Mouse (Mus musculus): ENCODE data around the gene Stag2. TPM values are rescaled to one million over a fixed set of nuclear protein-coding genes. Genes with fewer than 3 reads are reported as not detected.

Stag2 gene
- 17.0 and 20.5 TPM in 2 replicates for polyA plus RNA-seq (2015; fragmentation: Nextera tagmentation; extraction: Ambion mirVana)

DNA sequence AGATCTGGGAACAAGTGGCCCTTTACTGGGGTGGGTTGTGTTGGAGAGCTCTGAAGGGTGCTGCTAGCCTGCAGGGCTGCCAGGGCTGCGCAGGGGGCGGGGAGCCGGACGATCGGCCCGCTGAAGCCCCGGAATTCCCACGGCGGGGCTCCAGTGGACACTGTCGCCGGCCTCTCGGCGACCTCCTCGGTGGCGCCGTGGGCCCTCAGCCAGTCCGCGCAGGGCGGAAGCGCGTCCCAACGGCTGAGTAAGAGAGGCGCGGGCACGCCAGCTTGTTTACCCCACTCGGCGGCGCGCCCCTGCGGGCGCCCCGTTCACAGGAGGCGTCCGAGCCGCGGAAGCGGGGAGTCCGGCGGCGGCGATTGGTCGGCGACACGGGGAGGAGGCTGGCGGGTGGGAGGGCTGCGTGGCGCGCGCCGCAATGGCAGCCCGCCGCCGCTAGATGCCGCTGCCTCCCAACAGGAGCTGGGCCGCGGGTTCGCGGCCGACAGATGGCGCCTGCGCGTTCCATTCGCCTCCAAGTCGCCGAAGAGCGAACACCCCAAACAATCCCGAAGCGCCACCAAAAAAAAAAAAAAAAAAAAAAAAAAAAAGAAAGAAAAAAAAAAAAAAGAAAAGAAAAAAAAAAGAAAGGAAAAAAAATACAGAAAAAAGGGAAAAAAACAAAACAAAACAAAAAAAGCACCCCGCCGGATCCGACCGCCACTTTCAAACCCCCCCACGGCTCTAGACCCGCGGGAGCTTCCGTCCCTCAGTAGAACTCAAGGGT is at the start of gene Stag2:
Gene Stag2, plus strand, starts transcription at position 530 of the 769 bp plus-strand sequence.
- no peaks in the 10 kb centered on the region for H3K9me3 ChIP-seq (replicated peaks)
- peak within 1 kb of the TSS; percentile 76 for H3K9ac ChIP-seq (replicated peaks)
- H3K36me3 ChIP-seq: no peaks in the 10 kb centered on the region
- 15% methylated on average over 54 of the region's 76 CpGs for WGBS
- H3K27me3 ChIP-seq (replicated peaks): no peaks in the 10 kb centered on the region
- peak within 1 kb of the TSS; percentile 55 for H3K4me3 ChIP-seq (replicated peaks)
- peak; percentile 78 for ATAC-seq (ENCODE audit: low FRiP score)
- peak within 1 kb of the TSS; percentile 98 for H3K27ac ChIP-seq (replicated peaks)
- peak within 1 kb of the TSS; percentile 55 for H3K4me2 ChIP-seq
- H3K4me1 ChIP-seq: 0 out of 2 replicates have a peak, but pooled peaks cover 5% of the 10 kb centered on the region

DNA sequence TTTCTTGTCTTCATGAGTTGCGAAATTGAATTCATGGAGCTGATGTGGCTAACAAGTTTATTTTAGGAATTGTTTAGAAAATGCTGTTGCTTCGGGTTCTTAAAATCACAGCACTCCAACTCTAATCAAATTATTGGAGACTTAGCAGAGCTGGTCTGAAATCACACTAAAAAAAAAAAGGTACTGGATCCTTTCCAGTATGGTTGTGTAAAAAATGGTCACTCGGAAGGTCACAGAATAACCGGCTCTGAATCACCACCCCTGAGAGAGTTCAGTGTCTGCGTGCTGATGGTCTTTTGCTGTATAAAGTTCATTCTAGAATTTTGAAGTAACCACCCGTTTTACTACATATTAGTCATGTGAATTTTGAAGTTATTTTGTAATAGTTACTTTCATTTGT is 42.0 kb upstream of the Stag2 start:
- Histone ChIP-seq H3K4me2 (no peak overlapping the region), H3K9ac (replicated peaks) (no peak overlapping the region)

DNA sequence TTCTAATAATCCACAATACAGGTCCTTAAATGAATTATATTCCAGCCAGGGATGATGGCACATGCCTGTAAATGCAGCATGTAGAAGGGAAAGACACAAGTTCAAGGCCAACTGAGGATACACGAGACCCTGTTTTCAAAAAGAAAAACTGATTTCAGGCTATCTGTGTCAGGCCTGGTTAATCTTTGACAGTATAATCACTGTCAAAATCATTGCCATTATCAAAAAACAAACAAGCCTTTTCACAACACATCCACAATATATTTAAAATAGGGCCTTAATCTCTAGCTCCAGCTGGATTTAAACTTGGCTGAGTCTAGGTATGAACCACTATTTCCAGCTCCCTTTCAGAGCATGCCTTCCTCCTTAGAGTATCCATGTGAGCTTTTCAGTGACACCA is 38.5 kb upstream of the Stag2 start:
- 89% methylated on average over 1 of the region's 1 CpGs for WGBS

More for the DNA sequence above, 42.0 kb upstream of the Stag2 start:
- Histone ChIP-seq H3K27ac (replicated peaks) (no peak overlapping the region), H3K9me3 (replicated peaks) (no peaks in the 10 kb centered on the region), H3K36me3 (0 out of 2 replicates have a peak, but pooled peaks cover 9% of the 10 kb centered on the region), H3K4me3 (replicated peaks) (no peak overlapping the region), H3K27me3 (replicated peaks) (no peaks in the 10 kb centered on the region), H3K4me1 (no peaks in the 10 kb centered on the region)
- WGBS: 90% methylated on average over 6 of the region's 6 CpGs
- ATAC-seq (ENCODE audit: low FRiP score): no peak

DNA sequence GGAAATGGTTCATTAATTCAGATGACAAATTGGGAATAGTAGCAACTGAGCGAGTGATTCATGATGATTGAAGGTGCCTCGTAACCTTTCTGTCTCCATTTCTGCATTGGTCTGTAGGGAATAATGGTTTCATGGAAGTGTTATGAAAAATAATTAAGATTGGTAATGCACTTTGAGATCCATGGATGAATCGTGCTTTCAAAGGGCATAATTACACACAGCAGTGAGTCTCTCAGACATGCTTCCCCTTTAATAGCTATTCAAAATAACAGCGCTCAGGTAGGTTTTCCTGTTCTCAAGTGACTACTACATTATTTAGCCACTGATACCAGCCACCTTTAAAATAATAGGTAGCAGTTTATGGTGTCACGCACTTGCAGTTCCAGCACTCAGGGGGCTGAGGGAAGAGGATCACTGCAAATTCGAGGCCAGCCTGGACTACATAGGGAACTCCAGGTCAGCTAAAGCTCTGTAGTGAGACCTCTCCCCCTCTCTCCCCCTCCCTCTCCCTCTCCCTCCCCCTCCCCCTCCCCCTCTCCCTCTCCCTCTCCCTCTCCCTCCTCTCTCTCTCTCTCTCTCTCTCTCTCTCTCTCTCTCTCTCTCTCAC is 29.6 kb upstream of the Stag2 start:
- H3K9me3 ChIP-seq (replicated peaks): no peaks in the 10 kb centered on the region
- WGBS: 65% methylated on average over 6 of the region's 6 CpGs
- no peak overlapping the region for H3K9ac ChIP-seq (replicated peaks)
- no peaks in the 10 kb centered on the region for H3K36me3 ChIP-seq
- H3K4me1 ChIP-seq: no peaks in the 10 kb centered on the region
- no peak overlapping the region for H3K27ac ChIP-seq (replicated peaks)
- no peak overlapping the region for H3K4me2 ChIP-seq
- ATAC-seq (ENCODE audit: low FRiP score): peak; percentile 66; the same call in 1 of the 2 replicates
- H3K27me3 ChIP-seq (replicated peaks): no peaks in the 10 kb centered on the region
- no peak overlapping the region for H3K4me3 ChIP-seq (replicated peaks)

More for the DNA sequence above, 38.5 kb upstream of the Stag2 start:
- no peak for ATAC-seq (ENCODE audit: low FRiP score)
- Histone ChIP-seq H3K9me3 (replicated peaks) (no peaks in the 10 kb centered on the region), H3K4me1 (no peaks in the 10 kb centered on the region), H3K4me2 (no peak overlapping the region), H3K4me3 (replicated peaks) (no peak overlapping the region), H3K9ac (replicated peaks) (no peak overlapping the region), H3K27me3 (replicated peaks) (no peaks in the 10 kb centered on the region), H3K27ac (replicated peaks) (no peak overlapping the region), H3K36me3 (0 out of 2 replicates have a peak, but pooled peaks cover 9% of the 10 kb centered on the region)

DNA sequence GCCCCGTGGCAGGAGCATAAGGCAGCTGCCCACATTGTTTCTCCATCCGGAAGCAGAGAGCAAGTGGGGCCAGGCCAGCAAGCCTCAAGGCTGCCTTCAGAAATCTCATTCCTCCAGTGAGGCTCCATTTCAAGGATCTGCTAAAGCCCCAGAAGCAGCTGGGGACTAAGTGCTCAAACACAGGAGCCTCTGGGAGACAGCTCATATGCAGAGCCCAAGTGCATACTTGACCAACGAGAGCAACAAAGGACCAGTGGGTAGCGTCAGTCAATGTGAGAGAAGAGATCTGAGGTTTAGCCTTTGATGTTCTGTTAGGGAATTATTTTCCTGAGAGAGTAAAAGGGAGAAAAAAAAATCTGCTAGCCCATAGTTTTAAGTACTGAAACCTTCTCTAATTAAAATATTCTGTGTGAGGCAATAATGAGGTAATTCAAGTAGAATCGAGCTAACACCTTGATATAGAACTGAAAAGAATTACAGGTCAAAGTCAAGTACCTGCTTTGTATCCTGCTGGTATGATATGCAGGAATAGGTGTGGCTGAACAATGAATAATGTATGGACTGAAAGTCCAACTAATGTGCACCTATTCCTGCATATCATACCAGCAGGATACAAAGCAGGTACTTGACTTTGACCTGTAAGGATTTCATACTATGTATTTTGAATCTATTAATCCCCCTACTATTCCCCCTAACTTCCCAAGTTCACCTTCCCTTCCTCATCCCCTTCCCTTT is 24.0 kb upstream of the Stag2 start:
- H3K27me3 ChIP-seq (replicated peaks): no peaks in the 10 kb centered on the region
- no peak overlapping the region for H3K4me3 ChIP-seq (replicated peaks)
- no peaks in the 10 kb centered on the region for H3K9me3 ChIP-seq (replicated peaks)
- no peaks in the 10 kb centered on the region for H3K36me3 ChIP-seq
- H3K27ac ChIP-seq (replicated peaks): no peak overlapping the region
- ATAC-seq (ENCODE audit: low FRiP score): no peak
- no peak overlapping the region for H3K4me2 ChIP-seq
- no peak overlapping the region for H3K9ac ChIP-seq (replicated peaks)
- no peaks in the 10 kb centered on the region for H3K4me1 ChIP-seq
- WGBS: 83% methylated on average over 5 of the region's 5 CpGs

DNA sequence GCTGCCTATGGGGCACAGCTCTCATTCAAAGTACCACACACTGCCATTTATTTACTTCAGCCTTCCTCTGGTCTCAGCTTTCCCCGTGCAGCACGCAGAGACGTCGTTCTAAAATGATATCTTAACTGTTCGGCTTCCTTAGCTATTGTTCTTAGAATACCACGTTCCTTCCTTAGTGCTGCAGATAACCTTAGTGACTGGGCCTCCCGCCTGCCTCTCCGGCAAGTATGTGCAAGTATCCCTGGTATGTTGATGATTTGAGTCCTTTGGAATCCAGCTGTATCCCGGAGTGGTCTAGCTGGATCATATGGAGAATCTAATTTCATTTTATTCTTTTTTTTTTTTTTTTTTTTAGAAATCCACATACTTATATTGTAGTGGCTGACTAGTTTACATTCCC is 9.2 kb upstream of the Stag2 start:
- Histone ChIP-seq H3K9ac (replicated peaks) (no peak overlapping the region), H3K27me3 (replicated peaks) (no peaks in the 10 kb centered on the region), H3K9me3 (replicated peaks) (no peaks in the 10 kb centered on the region), H3K4me2 (no peak overlapping the region), H3K4me3 (replicated peaks) (no peak overlapping the region), H3K27ac (replicated peaks) (no peak overlapping the region), H3K4me1 (no peaks in the 10 kb centered on the region), H3K36me3 (no peaks in the 10 kb centered on the region)
- WGBS: 68% methylated on average over 9 of the region's 9 CpGs
- ATAC-seq (ENCODE audit: low FRiP score): no peak

DNA sequence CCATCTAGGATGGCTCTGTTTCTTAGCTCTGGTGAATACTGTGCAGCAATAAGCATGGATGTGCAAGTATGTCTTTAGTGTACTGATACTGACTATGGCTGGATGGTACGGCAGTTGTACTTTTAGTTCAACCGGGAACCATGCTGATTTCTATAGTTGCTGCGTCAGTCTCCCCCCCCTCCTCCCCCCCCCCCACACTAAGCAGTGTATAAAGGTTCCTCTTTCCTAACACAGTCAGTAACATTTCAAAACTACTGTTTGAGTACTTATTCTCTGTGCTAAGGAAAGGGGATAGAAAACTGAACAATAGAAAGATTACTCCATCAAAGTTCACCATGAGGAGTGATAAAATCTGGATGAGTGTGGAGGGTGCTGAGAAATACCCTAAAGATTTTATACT is 6.5 kb upstream of the Stag2 start:
- Histone ChIP-seq H3K9me3 (replicated peaks) (no peaks in the 10 kb centered on the region), H3K36me3 (no peaks in the 10 kb centered on the region)

DNA sequence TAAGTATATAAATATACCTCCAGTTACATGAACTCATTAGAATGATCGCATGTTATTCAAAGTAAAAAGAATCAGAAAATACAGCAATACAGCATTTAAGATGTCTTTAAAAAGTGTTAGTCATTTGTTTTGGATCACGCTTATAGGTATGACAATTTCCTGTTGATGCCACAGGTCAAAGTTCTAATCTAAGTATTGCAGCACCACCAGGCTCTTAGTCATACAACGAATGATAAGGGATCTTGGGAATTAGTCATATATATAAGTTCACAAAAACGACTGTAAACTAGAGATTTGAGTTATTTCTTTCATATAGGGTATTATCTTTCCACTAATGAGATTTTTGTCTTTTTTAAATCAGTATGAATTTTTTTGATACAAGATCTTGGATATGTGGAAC is 5.1 kb upstream of the Stag2 start:
- Histone ChIP-seq H3K9me3 (replicated peaks) (no peaks in the 10 kb centered on the region), H3K27me3 (replicated peaks) (no peaks in the 10 kb centered on the region), H3K36me3 (no peaks in the 10 kb centered on the region), H3K4me3 (replicated peaks) (no peak overlapping the region), H3K4me1 (0 out of 2 replicates have a peak, but pooled peaks cover 2% of the 10 kb centered on the region), H3K9ac (replicated peaks) (no peak overlapping the region), H3K27ac (replicated peaks) (no peak overlapping the region), H3K4me2 (no peak overlapping the region)
- WGBS: 84% methylated on average over 4 of the region's 4 CpGs
- no peak for ATAC-seq (ENCODE audit: low FRiP score)

More for the DNA sequence above, 6.5 kb upstream of the Stag2 start:
- H3K27me3 ChIP-seq (replicated peaks): no peaks in the 10 kb centered on the region
- no peak overlapping the region for H3K4me3 ChIP-seq (replicated peaks)
- H3K4me2 ChIP-seq: no peak overlapping the region
- ATAC-seq (ENCODE audit: low FRiP score): no peak
- no peaks in the 10 kb centered on the region for H3K4me1 ChIP-seq
- no peak overlapping the region for H3K27ac ChIP-seq (replicated peaks)
- WGBS: 78% methylated on average over 3 of the region's 3 CpGs
- H3K9ac ChIP-seq (replicated peaks): no peak overlapping the region

DNA sequence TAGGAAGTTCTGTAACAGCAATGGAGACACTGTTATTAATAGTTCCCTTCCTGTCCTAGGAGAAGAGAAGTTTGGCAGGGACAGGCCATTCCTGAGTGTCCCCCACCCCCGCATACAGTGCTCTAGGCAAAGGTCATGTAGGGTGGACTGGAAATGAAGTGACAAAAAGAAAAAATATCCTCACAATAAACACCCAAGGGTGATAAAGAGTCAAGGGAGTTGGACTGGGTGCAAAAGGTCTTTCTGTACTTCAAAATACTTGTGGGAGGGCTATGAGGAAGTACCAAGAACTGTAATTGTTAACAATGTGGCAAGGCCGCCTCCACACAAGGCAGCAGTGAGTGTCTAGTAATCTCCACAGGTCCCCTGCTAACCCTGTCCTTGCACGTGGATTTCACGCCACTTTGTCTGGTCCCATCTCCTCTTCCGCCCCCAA is 1.1 kb upstream of the Stag2 start:
- H3K9ac ChIP-seq (replicated peaks): no peak overlapping the region
- 49% methylated on average over 5 of the region's 5 CpGs for WGBS
- peak overlapping the region; percentile 55 for H3K4me2 ChIP-seq
- peak overlapping the region; percentile 55; the same call in 1 of the 2 replicates for H3K4me3 ChIP-seq (replicated peaks)
- no peak for ATAC-seq (ENCODE audit: low FRiP score)
- H3K27me3 ChIP-seq (replicated peaks): no peaks in the 10 kb centered on the region
- no peaks in the 10 kb centered on the region for H3K9me3 ChIP-seq (replicated peaks)
- no peaks in the 10 kb centered on the region for H3K36me3 ChIP-seq
- H3K27ac ChIP-seq (replicated peaks): 0 out of 2 replicates have a peak overlapping the region, but pooled peaks have one; percentile 45
- H3K4me1 ChIP-seq: 0 out of 2 replicates have a peak, but pooled peaks cover 2% of the 10 kb centered on the region

DNA sequence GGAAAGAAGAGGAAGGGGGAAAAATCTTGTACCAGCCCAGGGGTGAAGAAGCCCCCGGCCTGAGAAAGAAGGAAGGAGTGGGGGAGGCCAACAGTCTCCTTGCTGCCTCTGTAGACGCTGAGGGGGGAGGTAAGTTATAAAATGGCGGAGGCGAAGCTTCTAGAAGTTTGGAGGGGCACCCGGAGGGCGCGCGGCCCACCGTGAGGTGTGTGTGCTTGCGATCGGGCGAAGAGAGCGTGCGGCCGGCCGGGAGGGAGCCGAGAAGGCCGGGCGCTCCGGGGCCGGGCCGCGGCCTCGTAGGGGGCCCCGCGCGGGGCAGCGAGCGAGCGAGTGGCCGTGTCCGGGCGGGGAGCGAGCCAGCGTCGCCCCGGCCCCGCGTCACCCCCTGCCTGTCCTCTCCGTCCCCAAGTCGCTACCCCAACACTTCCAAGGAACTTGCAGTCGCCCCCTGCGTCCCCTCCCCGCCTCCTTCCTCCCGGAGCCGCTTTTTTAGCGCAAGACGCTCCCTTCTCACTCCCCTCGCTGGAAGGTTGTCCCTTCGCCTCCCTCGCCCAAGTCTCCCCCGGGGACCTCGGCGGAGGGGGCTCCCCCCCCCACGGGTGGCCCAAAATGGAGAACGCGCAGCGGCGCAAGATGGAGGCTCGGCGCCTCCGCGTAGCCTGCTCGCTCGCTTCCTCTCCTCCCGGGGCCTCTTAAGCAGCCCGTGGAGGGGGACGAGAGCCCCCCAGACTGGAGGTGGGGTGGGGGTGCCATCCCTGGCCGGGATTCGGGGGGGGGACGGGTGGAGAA is 634 bp downstream of the Stag2 start:
- H3K9me3 ChIP-seq (replicated peaks): no peaks in the 10 kb centered on the region
- ATAC-seq (ENCODE audit: low FRiP score): peak; percentile 72
- H3K36me3 ChIP-seq: no peaks in the 10 kb centered on the region
- 27% methylated on average over 59 of the region's 71 CpGs for WGBS
- H3K9ac ChIP-seq (replicated peaks): peak overlapping the region; percentile 76
- H3K4me2 ChIP-seq: peak overlapping the region; percentile 52
- H3K27ac ChIP-seq (replicated peaks): peak overlapping the region; percentile 98
- no peaks in the 10 kb centered on the region for H3K27me3 ChIP-seq (replicated peaks)
- H3K4me1 ChIP-seq: 0 out of 2 replicates have a peak, but pooled peaks cover 5% of the 10 kb centered on the region
- H3K4me3 ChIP-seq (replicated peaks): peak overlapping the region; percentile 55

Measured in neural tube, embryonic 15.5 days (tissue).